Mouse (Mus musculus): ENCODE measurements around the gene Gpatch3. TPM values are rescaled to one million over a fixed set of nuclear protein-coding genes. Genes with fewer than 3 reads are reported as not detected.
A peak's percentile ranks its signal among the peaks of the same experiment; 100 is the strongest.

The Gpatch3 gene
- polyA plus RNA-seq, 1 experiment from 2014 or later: 10.3 TPM

GRCm38 (mm10) chr4:133599116-133599515 lies 24.6 kb downstream of the Gpatch3 start:
- Histone ChIP-seq H3K36me3 (ENCODE audit: control insufficient read depth, insufficient read depth, low read length) (0 out of 2 replicates have a peak, but pooled peaks cover 2% of the 10 kb centered on the region), H3K9ac (ENCODE audit: low read length) (peak overlapping the region; percentile 49; the same call in 1 of the 2 replicates), H3K4me3 (ENCODE audit: low read depth, low read length) (peak overlapping the region; percentile 48), H3K27ac (replicated peaks; ENCODE audit: low read depth, low read length) (no peak overlapping the region), H3K4me1 (ENCODE audit: control insufficient read depth, insufficient read depth, low read length) (peaks cover 9% of the 10 kb centered on the region; the same call in 1 of the 2 replicates), H3K9me3 (ENCODE audit: control insufficient read depth, low read length) (no peaks in the 10 kb centered on the region), H3K4me2 (ENCODE audit: low read depth, severe bottlenecking) (peak overlapping the region; percentile 66), H3K27me3 (ENCODE audit: control insufficient read depth, insufficient read depth, low read length) (peaks cover 28% of the 10 kb centered on the region)
- no peak for DNase-seq (ENCODE audit: low spot score)
- no peak for ATAC-seq (ENCODE audit: insufficient number of reproducible peaks, low FRiP score, low TSS enrichment, low read depth)
- WGBS: 25% methylated on average over 7 of the region's 7 CpGs

DNA sequence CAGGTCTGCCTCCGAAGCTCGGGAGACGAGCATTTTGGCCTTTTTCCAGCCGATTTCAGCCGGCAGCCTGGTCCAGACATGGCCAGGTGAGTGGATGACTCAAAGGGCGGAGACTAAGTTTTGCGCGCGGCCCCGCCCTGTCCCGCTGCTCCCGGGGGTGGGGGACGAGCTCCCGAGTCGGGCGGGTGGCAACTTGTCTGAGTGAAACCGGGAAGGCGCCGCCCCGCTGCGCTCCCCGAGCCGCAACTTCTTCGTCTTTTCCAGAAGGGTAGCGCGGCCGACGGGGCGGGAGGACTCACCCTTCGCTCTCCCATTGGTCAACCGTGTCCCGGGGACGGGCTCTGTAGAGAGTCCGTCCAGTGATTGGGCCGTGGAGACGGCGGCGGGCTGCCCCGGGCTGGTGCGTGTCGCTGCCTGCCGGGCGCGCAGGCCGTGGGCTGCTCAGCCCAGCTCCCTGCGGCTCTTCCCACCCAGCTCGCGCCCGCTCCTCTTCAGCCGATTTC lies 25.1 kb downstream of the Gpatch3 start:
- 0% methylated on average over 50 of the region's 50 CpGs for WGBS

GRCm38 (mm10) chr4:133600306-133600705 lies 25.8 kb downstream of the Gpatch3 start:
- no peak overlapping the region for H3K27ac ChIP-seq (replicated peaks; ENCODE audit: low read depth, low read length)
- ATAC-seq (ENCODE audit: insufficient number of reproducible peaks, low FRiP score, low TSS enrichment, low read depth) (no peak), DNase-seq (ENCODE audit: low spot score) (no peak)

More for the DNA sequence above, 25.1 kb downstream of the Gpatch3 start:
- H3K4me3 ChIP-seq (ENCODE audit: low read depth, low read length): peak overlapping the region; percentile 48
- peaks cover 28% of the 10 kb centered on the region for H3K27me3 ChIP-seq (ENCODE audit: control insufficient read depth, insufficient read depth, low read length)
- H3K4me1 ChIP-seq (ENCODE audit: control insufficient read depth, insufficient read depth, low read length): peaks cover 9% of the 10 kb centered on the region; the same call in 1 of the 2 replicates
- no peaks in the 10 kb centered on the region for H3K9me3 ChIP-seq (ENCODE audit: control insufficient read depth, low read length)
- H3K9ac ChIP-seq (ENCODE audit: low read length): peak overlapping the region; percentile 49
- DNase-seq (ENCODE audit: low spot score) (peak; percentile 88), ATAC-seq (ENCODE audit: insufficient number of reproducible peaks, low FRiP score, low TSS enrichment, low read depth) (peak; percentile 93)
- no peak overlapping the region for H3K27ac ChIP-seq (replicated peaks; ENCODE audit: low read depth, low read length)
- H3K36me3 ChIP-seq (ENCODE audit: control insufficient read depth, insufficient read depth, low read length): 0 out of 2 replicates have a peak, but pooled peaks cover 2% of the 10 kb centered on the region
- peak overlapping the region; percentile 66 for H3K4me2 ChIP-seq (ENCODE audit: low read depth, severe bottlenecking)

GRCm38 (mm10) chr4:133601721-133602218 lies 27.2 kb downstream of the Gpatch3 start, which contains the start of gene Sfn:
Gene Sfn (minus strand): TSS chr4:133602168.
- Histone ChIP-seq H3K27ac (replicated peaks; ENCODE audit: low read depth, low read length) (no peak within 1 kb of the TSS), H3K36me3 (ENCODE audit: control insufficient read depth, insufficient read depth, low read length) (peaks cover 3% of the 10 kb centered on the region; the same call in 1 of the 2 replicates), H3K9me3 (ENCODE audit: control insufficient read depth, low read length) (no peaks in the 10 kb centered on the region), H3K9ac (ENCODE audit: low read length) (peak within 1 kb of the TSS; percentile 4; the same call in 1 of the 2 replicates), H3K4me2 (ENCODE audit: low read depth, severe bottlenecking) (peak within 1 kb of the TSS; percentile 24; the same call in 1 of the 2 replicates), H3K27me3 (ENCODE audit: control insufficient read depth, insufficient read depth, low read length) (peaks cover 28% of the 10 kb centered on the region), H3K4me3 (ENCODE audit: low read depth, low read length) (0 out of 2 replicates have a peak within 1 kb of the TSS, but pooled peaks have one; percentile 10), H3K4me1 (ENCODE audit: control insufficient read depth, insufficient read depth, low read length) (peaks cover 9% of the 10 kb centered on the region; the same call in 1 of the 2 replicates)
- 2% methylated on average over 16 of the region's 16 CpGs for WGBS
- no peak for ATAC-seq (ENCODE audit: insufficient number of reproducible peaks, low FRiP score, low TSS enrichment, low read depth)
- DNase-seq (ENCODE audit: low spot score): peak; percentile 75

More at GRCm38 (mm10) chr4:133600306-133600705, 25.8 kb downstream of the Gpatch3 start:
- peak overlapping the region; percentile 48 for H3K4me3 ChIP-seq (ENCODE audit: low read depth, low read length)
- H3K27me3 ChIP-seq (ENCODE audit: control insufficient read depth, insufficient read depth, low read length): peaks cover 28% of the 10 kb centered on the region
- WGBS: 11% methylated on average over 9 of the region's 9 CpGs
- peaks cover 9% of the 10 kb centered on the region; the same call in 1 of the 2 replicates for H3K4me1 ChIP-seq (ENCODE audit: control insufficient read depth, insufficient read depth, low read length)
- H3K36me3 ChIP-seq (ENCODE audit: control insufficient read depth, insufficient read depth, low read length): 0 out of 2 replicates have a peak, but pooled peaks cover 2% of the 10 kb centered on the region
- H3K4me2 ChIP-seq (ENCODE audit: low read depth, severe bottlenecking): peak overlapping the region; percentile 66
- no peak overlapping the region for H3K9ac ChIP-seq (ENCODE audit: low read length)
- no peaks in the 10 kb centered on the region for H3K9me3 ChIP-seq (ENCODE audit: control insufficient read depth, low read length)

GRCm38 (mm10) chr4:133603056-133603455 lies 28.5 kb downstream of the Gpatch3 start:
- Histone ChIP-seq H3K4me1 (ENCODE audit: control insufficient read depth, insufficient read depth, low read length) (peaks cover 9% of the 10 kb centered on the region; the same call in 1 of the 2 replicates), H3K27me3 (ENCODE audit: control insufficient read depth, insufficient read depth, low read length) (peaks cover 28% of the 10 kb centered on the region), H3K9ac (ENCODE audit: low read length) (no peak overlapping the region), H3K9me3 (ENCODE audit: control insufficient read depth, low read length) (no peaks in the 10 kb centered on the region), H3K4me3 (ENCODE audit: low read depth, low read length) (no peak overlapping the region), H3K36me3 (ENCODE audit: control insufficient read depth, insufficient read depth, low read length) (peaks cover 6% of the 10 kb centered on the region; the same call in 1 of the 2 replicates), H3K27ac (replicated peaks; ENCODE audit: low read depth, low read length) (no peak overlapping the region), H3K4me2 (ENCODE audit: low read depth, severe bottlenecking) (no peak overlapping the region)
- DNase-seq (ENCODE audit: low spot score) (no peak), ATAC-seq (ENCODE audit: insufficient number of reproducible peaks, low FRiP score, low TSS enrichment, low read depth) (no peak)
- WGBS: 86% methylated on average over 5 of the region's 5 CpGs

- Histone ChIP-seq H3K9me3 (ENCODE audit: control insufficient read depth, low read length) (no peaks in the 10 kb centered on the region), H3K36me3 (ENCODE audit: control insufficient read depth, insufficient read depth, low read length) (peaks cover 6% of the 10 kb centered on the region; the same call in 1 of the 2 replicates), H3K9ac (ENCODE audit: low read length) (no peak overlapping the region), H3K4me2 (ENCODE audit: low read depth, severe bottlenecking) (no peak overlapping the region), H3K4me1 (ENCODE audit: control insufficient read depth, insufficient read depth, low read length) (peaks cover 9% of the 10 kb centered on the region; the same call in 1 of the 2 replicates), H3K4me3 (ENCODE audit: low read depth, low read length) (no peak overlapping the region), H3K27me3 (ENCODE audit: control insufficient read depth, insufficient read depth, low read length) (peaks cover 25% of the 10 kb centered on the region), H3K27ac (replicated peaks; ENCODE audit: low read depth, low read length) (no peak overlapping the region)
- ATAC-seq (ENCODE audit: insufficient number of reproducible peaks, low FRiP score, low TSS enrichment, low read depth): no peak
- WGBS: 89% methylated on average over 7 of the region's 7 CpGs
- DNase-seq (ENCODE audit: low spot score): no peak
Measured at GRCm38 (mm10) chr4:133604175-133604574, 29.6 kb downstream of the Gpatch3 start.

DNA sequence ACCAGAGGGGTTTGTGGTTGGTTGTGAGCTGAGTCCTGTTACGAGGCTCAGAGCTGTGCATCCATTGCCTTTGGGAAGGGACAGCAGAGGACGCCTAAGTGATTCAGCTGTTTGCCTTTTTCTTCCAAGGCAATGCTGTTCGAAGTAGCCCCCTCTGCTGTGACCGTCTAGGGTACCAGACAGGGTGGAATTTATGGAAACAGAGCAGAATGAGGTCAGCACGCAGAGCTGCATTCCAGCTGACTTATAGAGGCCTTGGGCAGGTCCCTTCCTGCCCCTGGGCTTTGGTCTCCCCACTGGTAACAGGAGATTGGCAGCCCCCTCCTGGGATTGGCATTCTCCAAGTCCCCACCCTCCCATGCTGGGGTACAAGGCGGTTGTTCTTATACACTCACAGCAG lies 30.3 kb downstream of the Gpatch3 start:
- Histone ChIP-seq H3K9ac (ENCODE audit: low read length) (no peak overlapping the region), H3K27ac (replicated peaks; ENCODE audit: low read depth, low read length) (no peak overlapping the region), H3K4me3 (ENCODE audit: low read depth, low read length) (no peak overlapping the region), H3K9me3 (ENCODE audit: control insufficient read depth, low read length) (no peaks in the 10 kb centered on the region), H3K4me2 (ENCODE audit: low read depth, severe bottlenecking) (no peak overlapping the region), H3K4me1 (ENCODE audit: control insufficient read depth, insufficient read depth, low read length) (peaks cover 7% of the 10 kb centered on the region; the same call in 1 of the 2 replicates), H3K27me3 (ENCODE audit: control insufficient read depth, insufficient read depth, low read length) (peaks cover 24% of the 10 kb centered on the region), H3K36me3 (ENCODE audit: control insufficient read depth, insufficient read depth, low read length) (peaks cover 8% of the 10 kb centered on the region; the same call in 1 of the 2 replicates)
- ATAC-seq (ENCODE audit: insufficient number of reproducible peaks, low FRiP score, low TSS enrichment, low read depth) (no peak), DNase-seq (ENCODE audit: low spot score) (no peak)
- 65% methylated on average over 6 of the region's 6 CpGs for WGBS

DNA sequence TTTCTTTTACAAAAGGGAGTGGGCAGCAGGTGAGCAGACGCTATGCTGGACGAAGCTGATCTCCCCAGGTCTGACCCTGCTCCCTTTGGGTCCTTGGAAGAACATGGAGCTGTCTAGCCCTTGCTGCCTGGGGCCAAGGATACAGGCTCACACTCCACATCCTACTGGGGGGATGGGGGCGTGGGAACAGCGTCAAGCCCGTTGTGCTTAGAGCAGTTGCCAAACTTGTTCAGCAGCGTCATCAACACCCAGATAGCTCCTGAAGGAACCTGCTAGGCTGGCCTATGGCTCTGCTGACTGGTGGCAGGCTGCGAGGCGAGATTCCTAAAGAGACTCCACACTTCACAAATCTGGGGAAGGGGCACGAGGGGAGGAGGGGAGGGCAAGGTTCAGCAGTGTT lies 30.8 kb downstream of the Gpatch3 start:
- Histone ChIP-seq H3K4me3 (ENCODE audit: low read depth, low read length) (no peak overlapping the region), H3K36me3 (ENCODE audit: control insufficient read depth, insufficient read depth, low read length) (peaks cover 8% of the 10 kb centered on the region; the same call in 1 of the 2 replicates), H3K9ac (ENCODE audit: low read length) (no peak overlapping the region), H3K9me3 (ENCODE audit: control insufficient read depth, low read length) (no peaks in the 10 kb centered on the region), H3K4me1 (ENCODE audit: control insufficient read depth, insufficient read depth, low read length) (0 out of 2 replicates have a peak, but pooled peaks cover 3% of the 10 kb centered on the region), H3K27ac (replicated peaks; ENCODE audit: low read depth, low read length) (no peak overlapping the region), H3K27me3 (ENCODE audit: control insufficient read depth, insufficient read depth, low read length) (peaks cover 19% of the 10 kb centered on the region), H3K4me2 (ENCODE audit: low read depth, severe bottlenecking) (no peak overlapping the region)
- WGBS: 62% methylated on average over 9 of the region's 9 CpGs
- ATAC-seq (ENCODE audit: insufficient number of reproducible peaks, low FRiP score, low TSS enrichment, low read depth) (no peak), DNase-seq (ENCODE audit: low spot score) (no peak)

Data from limb, embryonic 11.5 days (tissue).